Mouse (Mus musculus) kidney, embryonic 15.5 days (tissue): ENCODE measurements around the gene Sf3a2. TPM values are rescaled to one million over a fixed set of nuclear protein-coding genes. Genes with fewer than 3 reads are reported as not detected.

ENCODE experiments used
- ATAC-seq: fragments of 200-750 bp; cut with Nextera tagmentation; replicated peaks from 2 replicates; pipeline ENCODE4 v1.8.0; 2017; ENCODE audit warnings: moderate TSS enrichment; ENCODE audit not compliant: low FRiP score
- H3K27ac ChIP-seq: fragments of 300-500 bp; sonication (generic); 2 replicates; pipeline ENCODE4 v1.5.1; 2015; ENCODE audit warnings: mild to moderate bottlenecking, inconsistent platforms
- H3K27me3 ChIP-seq: fragments of 300-500 bp; sonication (generic); 2 replicates; pipeline ENCODE4 v1.6.1; 2015; ENCODE audit warnings: inconsistent platforms
- H3K36me3 ChIP-seq: fragments of 300-500 bp; sonication (generic); 2 replicates; pipeline ENCODE4 v1.6.1; 2015; ENCODE audit warnings: inconsistent platforms
- H3K4me1 ChIP-seq: fragments of 300-500 bp; sonication (generic); 2 replicates; pipeline ENCODE4 v1.6.1; 2015; ENCODE audit warnings: inconsistent platforms
- H3K4me2 ChIP-seq: fragments of 300-500 bp; sonication (generic); 2 replicates; pipeline ENCODE4 v1.6.1; 2015; ENCODE audit warnings: moderate library complexity, mild to moderate bottlenecking, inconsistent platforms
- H3K4me3 ChIP-seq: fragments of 300-500 bp; sonication (generic); replicated peaks from 2 replicates; pipeline ENCODE4 v1.5.1; 2015; ENCODE audit warnings: mild to moderate bottlenecking, inconsistent platforms
- H3K9ac ChIP-seq: fragments of 300-500 bp; sonication (generic); 2 replicates; pipeline ENCODE4 v1.6.1; 2015; ENCODE audit warnings: mild to moderate bottlenecking, inconsistent platforms
- H3K9me3 ChIP-seq: fragments of 300-500 bp; sonication (generic); replicated peaks from 2 replicates; pipeline ENCODE4 v1.6.1; 2016; ENCODE audit warnings: inconsistent platforms
- WGBS: fragments of 180-500 bp; shearing (Covaris S2); methylation state at CpG from one replicate; pipeline ENCODE4 v1.1.7; 2015; ENCODE audit warnings: mixed read lengths; 5-methylcytosine and 5-hydroxymethylcytosine counted together
- polyA plus RNA-seq: library from polyadenylated mRNA; unstranded; fragments of >200 nt; fragmentation: Nextera tagmentation; extraction: Ambion mirVana; gene quantifications from 2 replicates; pipeline ENCODE4 v1.2.1, GENCODE M21; 2015

Sf3a2 gene
- polyA plus RNA-seq, 1 experiment from 2014 or later: 92.6 TPM

GRCm38 (mm10) chr10:80779565-80779964 is 18.4 kb upstream of the Sf3a2 start:
- ATAC-seq: no peak
- H3K9me3 ChIP-seq: no peaks in the 10 kb centered on the region
- no peak overlapping the region for H3K4me3 ChIP-seq
- no peak overlapping the region for H3K4me2 ChIP-seq
- no peak overlapping the region for H3K27ac ChIP-seq
- peaks cover 100% of the 10 kb centered on the region for H3K36me3 ChIP-seq
- no peaks in the 10 kb centered on the region for H3K27me3 ChIP-seq
- H3K4me1 ChIP-seq: no peaks in the 10 kb centered on the region
- H3K9ac ChIP-seq: no peak overlapping the region

GRCm38 (mm10) chr10:80784302-80784701 is 13.7 kb upstream of the Sf3a2 start:
- no peaks in the 10 kb centered on the region for H3K4me1 ChIP-seq
- H3K9me3 ChIP-seq: no peaks in the 10 kb centered on the region
- 100% methylated on average over 2 of the region's 2 CpGs for WGBS
- H3K4me2 ChIP-seq: no peak overlapping the region
- no peak overlapping the region for H3K9ac ChIP-seq
- no peak overlapping the region for H3K4me3 ChIP-seq
- H3K27me3 ChIP-seq: no peaks in the 10 kb centered on the region
- H3K27ac ChIP-seq: no peak overlapping the region
- H3K36me3 ChIP-seq: peaks cover 100% of the 10 kb centered on the region
- ATAC-seq: no peak

GRCm38 (mm10) chr10:80784871-80785270 is 13.1 kb upstream of the Sf3a2 start:
- no peak overlapping the region for H3K4me2 ChIP-seq
- H3K27me3 ChIP-seq: no peaks in the 10 kb centered on the region
- H3K4me1 ChIP-seq: no peaks in the 10 kb centered on the region
- peaks cover 99% of the 10 kb centered on the region for H3K36me3 ChIP-seq
- H3K9me3 ChIP-seq: no peaks in the 10 kb centered on the region
- H3K27ac ChIP-seq: no peak overlapping the region
- no peak overlapping the region for H3K9ac ChIP-seq
- no peak for ATAC-seq
- WGBS: 86% methylated on average over 12 of the region's 12 CpGs
- no peak overlapping the region for H3K4me3 ChIP-seq

GRCm38 (mm10) chr10:80785963-80786362 is 12.0 kb upstream of the Sf3a2 start:
- 90% methylated on average over 11 of the region's 11 CpGs for WGBS
- H3K4me1 ChIP-seq: 0 out of 2 replicates have a peak, but pooled peaks cover 2% of the 10 kb centered on the region
- no peak overlapping the region for H3K9ac ChIP-seq
- no peak overlapping the region for H3K4me2 ChIP-seq
- no peaks in the 10 kb centered on the region for H3K9me3 ChIP-seq
- H3K36me3 ChIP-seq: peaks cover 99% of the 10 kb centered on the region
- no peak overlapping the region for H3K27ac ChIP-seq
- no peak overlapping the region for H3K4me3 ChIP-seq
- no peak for ATAC-seq
- H3K27me3 ChIP-seq: no peaks in the 10 kb centered on the region

- Histone ChIP-seq H3K36me3 (peaks cover 99% of the 10 kb centered on the region), H3K27me3 (no peaks in the 10 kb centered on the region), H3K9ac (no peak overlapping the region), H3K4me2 (no peak overlapping the region), H3K4me1 (peaks cover 13% of the 10 kb centered on the region), H3K4me3 (no peak overlapping the region), H3K27ac (no peak overlapping the region), H3K9me3 (no peaks in the 10 kb centered on the region)
- ATAC-seq: no peak
- 80% methylated on average over 2 of the region's 2 CpGs for WGBS
Observed at GRCm38 (mm10) chr10:80787517-80787916, 10.5 kb upstream of the Sf3a2 start.

- H3K36me3 ChIP-seq: peaks cover 99% of the 10 kb centered on the region
- no peak overlapping the region for H3K4me2 ChIP-seq
- H3K9ac ChIP-seq: no peak overlapping the region
- ATAC-seq: no peak
- H3K4me1 ChIP-seq: peaks cover 16% of the 10 kb centered on the region
- no peak overlapping the region for H3K4me3 ChIP-seq
- H3K9me3 ChIP-seq: no peaks in the 10 kb centered on the region
- H3K27me3 ChIP-seq: no peaks in the 10 kb centered on the region
- 82% methylated on average over 19 of the region's 19 CpGs for WGBS
- H3K27ac ChIP-seq: no peak overlapping the region
Observed at GRCm38 (mm10) chr10:80790761-80791404, 7.1 kb upstream of the Sf3a2 start.

GRCm38 (mm10) chr10:80791476-80792174 is 6.4 kb upstream of the Sf3a2 start:
- Histone ChIP-seq H3K27ac (0 out of 2 replicates have a peak overlapping the region, but pooled peaks have one; percentile 19), H3K4me2 (no peak overlapping the region), H3K36me3 (peaks cover 99% of the 10 kb centered on the region), H3K9ac (no peak overlapping the region), H3K4me1 (peaks cover 23% of the 10 kb centered on the region), H3K9me3 (no peaks in the 10 kb centered on the region), H3K27me3 (no peaks in the 10 kb centered on the region), H3K4me3 (no peak overlapping the region)
- ATAC-seq: no peak
- 81% methylated on average over 33 of the region's 33 CpGs for WGBS

GRCm38 (mm10) chr10:80792175-80793032 is 5.6 kb upstream of the Sf3a2 start:
- Histone ChIP-seq H3K27me3 (no peaks in the 10 kb centered on the region), H3K27ac (peak overlapping the region; percentile 19; the same call in 1 of the 2 replicates), H3K4me1 (peaks cover 29% of the 10 kb centered on the region), H3K9ac (no peak overlapping the region), H3K4me2 (0 out of 2 replicates have a peak overlapping the region, but pooled peaks have one; percentile 4), H3K36me3 (peaks cover 94% of the 10 kb centered on the region), H3K4me3 (no peak overlapping the region), H3K9me3 (no peaks in the 10 kb centered on the region)
- 0 out of 2 replicates have a peak, but pooled peaks have one; percentile 13 for ATAC-seq
- WGBS: 55% methylated on average over 41 of the region's 41 CpGs

- Histone ChIP-seq H3K9ac (no peak overlapping the region), H3K4me3 (no peak overlapping the region), H3K4me1 (peaks cover 29% of the 10 kb centered on the region), H3K27me3 (no peaks in the 10 kb centered on the region), H3K36me3 (peaks cover 86% of the 10 kb centered on the region), H3K27ac (no peak overlapping the region), H3K9me3 (no peaks in the 10 kb centered on the region), H3K4me2 (no peak overlapping the region)
- no peak for ATAC-seq
- WGBS: 88% methylated on average over 13 of the region's 13 CpGs
Observed at GRCm38 (mm10) chr10:80793033-80793784, 4.8 kb upstream of the Sf3a2 start.

GRCm38 (mm10) chr10:80793803-80794202 is 4.2 kb upstream of the Sf3a2 start:
- no peak overlapping the region for H3K4me2 ChIP-seq
- no peak overlapping the region for H3K9ac ChIP-seq
- H3K4me3 ChIP-seq: no peak overlapping the region
- peaks cover 29% of the 10 kb centered on the region for H3K4me1 ChIP-seq
- no peaks in the 10 kb centered on the region for H3K9me3 ChIP-seq
- 91% methylated on average over 4 of the region's 4 CpGs for WGBS
- no peaks in the 10 kb centered on the region for H3K27me3 ChIP-seq
- no peak for ATAC-seq
- no peak overlapping the region for H3K27ac ChIP-seq
- peaks cover 80% of the 10 kb centered on the region for H3K36me3 ChIP-seq

- Histone ChIP-seq H3K36me3 (peaks cover 71% of the 10 kb centered on the region), H3K4me3 (no peak overlapping the region), H3K4me2 (no peak overlapping the region), H3K4me1 (peaks cover 35% of the 10 kb centered on the region), H3K27me3 (no peaks in the 10 kb centered on the region), H3K9me3 (no peaks in the 10 kb centered on the region), H3K9ac (no peak overlapping the region), H3K27ac (0 out of 2 replicates have a peak overlapping the region, but pooled peaks have one; percentile 3)
- 89% methylated on average over 8 of the region's 8 CpGs for WGBS
- no peak for ATAC-seq
Observed at GRCm38 (mm10) chr10:80794750-80795149, 3.2 kb upstream of the Sf3a2 start.
